Mouse (Mus musculus) intestine, embryonic 14.5 days (tissue): ENCODE data around the gene Trim27. TPM values are rescaled to one million over a fixed set of nuclear protein-coding genes. Genes with fewer than 3 reads are reported as not detected.

Experiments used
- ATAC-seq: fragments of 200-750 bp; cut with Nextera tagmentation; replicated peaks from 2 replicates; pipeline ENCODE4 v1.8.0; 2017; ENCODE audit warnings: low read depth, moderate number of reproducible peaks, moderate TSS enrichment, moderate library complexity; ENCODE audit not compliant: low FRiP score, low TSS enrichment
- DNase-seq: peaks from one replicate; pipeline ENCODE4 v3.0.0-alpha.2; 2018; ENCODE audit warnings: low spot score
- H3K27ac ChIP-seq: fragments of 300-500 bp; sonication (generic); 2 replicates; pipeline ENCODE4 v1.5.1; 2014; ENCODE audit warnings: low read depth, mild to moderate bottlenecking, control low read depth
- H3K27me3 ChIP-seq: fragments of 300-500 bp; sonication (generic); replicated peaks from 2 replicates; pipeline ENCODE4 v1.6.1; 2014; ENCODE audit warnings: low read length, control low read depth; ENCODE audit not compliant: control insufficient read depth, insufficient read depth
- H3K36me3 ChIP-seq: fragments of 300-500 bp; sonication (generic); 2 replicates; pipeline ENCODE4 v1.6.1; 2014; ENCODE audit warnings: low read length, control low read depth; ENCODE audit not compliant: control insufficient read depth, insufficient read depth
- H3K4me1 ChIP-seq: fragments of 300-500 bp; sonication (generic); replicated peaks from 2 replicates; pipeline ENCODE4 v1.6.1; 2014; ENCODE audit warnings: low read length, control low read depth, mixed read lengths; ENCODE audit not compliant: control insufficient read depth, insufficient read depth
- H3K4me2 ChIP-seq: fragments of 300-500 bp; sonication (generic); 2 replicates; pipeline ENCODE4 v1.6.1; 2014; ENCODE audit warnings: low read length
- H3K4me3 ChIP-seq: fragments of 300-500 bp; sonication (generic); 2 replicates; pipeline ENCODE4 v1.5.1; 2014; ENCODE audit warnings: low read depth, low read length, control low read depth, mixed read lengths
- H3K9ac ChIP-seq: fragments of 300-500 bp; sonication (generic); 2 replicates; pipeline ENCODE4 v1.6.1; 2014; ENCODE audit warnings: mild to moderate bottlenecking, low read length
- H3K9me3 ChIP-seq: fragments of 300-500 bp; sonication (generic); 2 replicates; pipeline ENCODE4 v1.6.1; 2016; ENCODE audit warnings: low read length, control low read depth; ENCODE audit not compliant: control insufficient read depth
- WGBS: fragments of 180-500 bp; shearing (Covaris S2); extraction: QIAGEN DNeasy Blood & Tissue Kit; methylation state at CpG from one replicate; pipeline ENCODE4 v1.1.7; 2014; 5-methylcytosine and 5-hydroxymethylcytosine counted together
- polyA plus RNA-seq: library from polyadenylated mRNA; unstranded; fragments of >200 nt; fragmentation: Nextera tagmentation; extraction: Ambion mirVana; gene quantifications from 2 replicates; pipeline ENCODE4 v1.2.1, GENCODE M21; 2014

Trim27 gene
- 167 and 169 TPM in 2 replicates for polyA plus RNA-seq

DNA sequence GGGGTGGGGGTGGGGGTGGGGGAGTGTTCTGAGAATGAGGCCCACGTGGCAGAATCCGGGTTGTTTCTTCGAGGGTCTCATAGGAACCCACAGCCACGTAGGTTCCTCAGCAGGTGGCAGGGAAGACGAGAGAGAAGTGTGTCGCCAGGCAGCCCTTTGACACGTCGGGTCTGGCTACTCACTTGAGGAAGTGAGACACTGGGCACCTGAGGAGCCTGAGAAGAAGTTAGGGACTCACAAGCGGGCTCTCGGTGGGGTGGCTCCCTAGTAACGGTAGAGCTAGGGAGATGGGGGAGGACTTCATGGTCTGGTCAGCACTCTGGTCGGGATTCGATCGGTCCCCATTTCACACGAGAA, at the start of gene Trim27:
Gene Trim27, plus strand, starts transcription at position 79 of the 357 bp plus-strand sequence.
- peaks cover 14% of the 10 kb centered on the region for H3K4me1 ChIP-seq
- WGBS = under 1% methylated on average over 15 of the region's 15 CpGs
- no peak for DNase-seq
- peak within 1 kb of the TSS; percentile 96 for H3K27ac ChIP-seq
- H3K9ac ChIP-seq = peak within 1 kb of the TSS; percentile 95
- no peaks in the 10 kb centered on the region for H3K9me3 ChIP-seq
- H3K36me3 ChIP-seq = peaks cover 29% of the 10 kb centered on the region
- H3K4me2 ChIP-seq = peak within 1 kb of the TSS; percentile 86
- H3K27me3 ChIP-seq = no peaks in the 10 kb centered on the region
- peak within 1 kb of the TSS; percentile 100 for H3K4me3 ChIP-seq
- peak; percentile 50 for ATAC-seq

DNA sequence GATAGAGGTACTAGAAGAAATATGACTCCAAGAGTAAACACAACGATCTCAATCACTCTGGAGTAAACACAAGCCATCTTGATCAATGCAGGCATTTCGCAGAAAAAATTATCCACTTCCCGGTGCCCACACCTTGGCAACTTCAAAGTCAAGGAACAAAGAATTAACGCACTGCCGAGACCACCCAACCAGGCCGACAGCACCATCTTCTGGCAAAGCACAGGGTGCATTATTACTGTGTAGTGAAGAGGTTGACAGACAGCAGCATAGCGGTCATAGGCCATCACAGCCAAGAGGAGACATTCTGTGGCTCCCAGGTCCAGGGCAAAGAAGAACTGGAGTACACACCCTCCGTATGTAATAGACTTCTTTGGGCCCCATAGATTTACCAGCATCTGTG, 36.8 kb upstream of the Trim27 start:
- ATAC-seq = no peak
- no peaks in the 10 kb centered on the region for H3K36me3 ChIP-seq
- no peak for DNase-seq
- no peak overlapping the region for H3K9ac ChIP-seq
- no peaks in the 10 kb centered on the region for H3K4me1 ChIP-seq
- no peak overlapping the region for H3K4me3 ChIP-seq
- no peaks in the 10 kb centered on the region for H3K27me3 ChIP-seq
- no peak overlapping the region for H3K4me2 ChIP-seq
- H3K9me3 ChIP-seq = no peaks in the 10 kb centered on the region
- H3K27ac ChIP-seq = no peak overlapping the region
- WGBS = 35% methylated on average over 8 of the region's 8 CpGs

DNA sequence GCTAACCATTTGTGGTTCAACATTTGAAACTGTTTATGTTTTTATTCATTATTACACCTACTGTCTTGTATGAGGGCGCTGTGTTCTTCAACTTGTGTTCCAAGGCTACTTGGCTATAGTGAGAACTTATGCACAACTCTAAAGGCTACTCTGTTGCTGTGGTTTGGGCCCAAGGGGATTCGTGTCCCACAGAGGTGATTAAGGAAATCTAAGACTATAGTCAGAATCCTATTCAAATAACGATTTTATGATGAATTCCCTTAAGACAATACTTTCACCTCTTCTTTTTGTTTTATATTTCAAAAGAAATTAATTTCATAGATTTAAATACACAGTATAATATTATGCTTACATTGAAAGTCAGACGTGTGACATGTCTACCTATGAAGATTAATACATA, 33.5 kb upstream of the Trim27 start, which contains the start of gene Olfr1368:
Gene Olfr1368, minus strand, starts transcription at position 101 of the 400 bp plus-strand sequence.
- Histone ChIP-seq H3K9me3 (no peaks in the 10 kb centered on the region), H3K27me3 (no peaks in the 10 kb centered on the region), H3K27ac (no peak within 1 kb of the TSS), H3K9ac (no peak within 1 kb of the TSS), H3K36me3 (no peaks in the 10 kb centered on the region), H3K4me1 (no peaks in the 10 kb centered on the region), H3K4me3 (no peak within 1 kb of the TSS), H3K4me2 (no peak within 1 kb of the TSS)
- DNase-seq (no peak), ATAC-seq (no peak)
- 70% methylated on average over 4 of the region's 4 CpGs for WGBS

DNA sequence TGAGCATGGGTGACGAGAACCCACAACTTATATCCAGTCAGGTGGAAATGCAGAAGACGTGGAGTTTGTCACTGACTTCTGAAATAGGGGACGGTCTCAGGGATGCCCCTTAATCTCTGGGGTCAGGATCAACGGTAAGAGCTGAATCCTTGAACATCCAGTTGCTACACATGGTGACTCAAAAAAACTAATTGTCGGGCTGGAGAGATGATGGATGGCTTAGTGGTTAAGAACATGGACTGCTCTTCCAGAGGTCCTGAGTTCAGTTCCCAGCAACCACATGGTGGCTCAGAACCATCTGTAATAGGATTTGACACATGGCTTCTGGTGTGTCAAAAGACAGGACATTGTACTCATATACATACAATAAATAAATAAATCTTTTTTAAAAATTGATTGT, 23.4 kb upstream of the Trim27 start:
- 78% methylated on average over 5 of the region's 5 CpGs for WGBS
- ATAC-seq = no peak
- no peaks in the 10 kb centered on the region for H3K9me3 ChIP-seq

DNA sequence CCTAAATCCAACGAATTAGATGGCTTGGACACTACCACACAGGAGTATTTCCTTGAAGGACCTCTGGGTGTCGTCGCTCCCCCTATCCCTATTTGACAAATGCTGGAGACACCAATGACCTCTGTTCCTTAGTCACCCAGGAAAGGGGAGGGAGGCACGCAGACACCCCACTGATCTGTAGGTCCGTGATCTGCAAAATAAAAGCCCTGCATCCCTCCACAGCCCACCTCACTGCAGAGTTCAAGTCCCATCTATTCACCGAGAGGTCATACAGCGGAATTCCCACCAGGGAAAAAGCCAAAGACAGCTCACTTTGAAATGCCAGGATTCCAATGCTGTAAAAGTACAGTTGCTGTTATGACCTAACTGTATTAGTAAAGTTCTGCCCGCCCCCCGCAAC, 21.2 kb upstream of the Trim27 start:
- Histone ChIP-seq H3K27me3 (no peaks in the 10 kb centered on the region), H3K4me3 (peak overlapping the region; percentile 77; the same call in 1 of the 2 replicates), H3K4me2 (peak overlapping the region; percentile 96), H3K9ac (no peak overlapping the region), H3K9me3 (no peaks in the 10 kb centered on the region), H3K36me3 (no peaks in the 10 kb centered on the region), H3K4me1 (no peaks in the 10 kb centered on the region), H3K27ac (no peak overlapping the region)
- 14% methylated on average over 9 of the region's 9 CpGs for WGBS
- DNase-seq (no peak), ATAC-seq (no peak)

More for the DNA sequence above, 23.4 kb upstream of the Trim27 start:
- H3K27me3 ChIP-seq = no peaks in the 10 kb centered on the region
- H3K36me3 ChIP-seq = no peaks in the 10 kb centered on the region
- no peak overlapping the region for H3K4me2 ChIP-seq
- H3K27ac ChIP-seq = no peak overlapping the region
- DNase-seq = no peak
- H3K4me1 ChIP-seq = no peaks in the 10 kb centered on the region
- no peak overlapping the region for H3K9ac ChIP-seq
- no peak overlapping the region for H3K4me3 ChIP-seq

DNA sequence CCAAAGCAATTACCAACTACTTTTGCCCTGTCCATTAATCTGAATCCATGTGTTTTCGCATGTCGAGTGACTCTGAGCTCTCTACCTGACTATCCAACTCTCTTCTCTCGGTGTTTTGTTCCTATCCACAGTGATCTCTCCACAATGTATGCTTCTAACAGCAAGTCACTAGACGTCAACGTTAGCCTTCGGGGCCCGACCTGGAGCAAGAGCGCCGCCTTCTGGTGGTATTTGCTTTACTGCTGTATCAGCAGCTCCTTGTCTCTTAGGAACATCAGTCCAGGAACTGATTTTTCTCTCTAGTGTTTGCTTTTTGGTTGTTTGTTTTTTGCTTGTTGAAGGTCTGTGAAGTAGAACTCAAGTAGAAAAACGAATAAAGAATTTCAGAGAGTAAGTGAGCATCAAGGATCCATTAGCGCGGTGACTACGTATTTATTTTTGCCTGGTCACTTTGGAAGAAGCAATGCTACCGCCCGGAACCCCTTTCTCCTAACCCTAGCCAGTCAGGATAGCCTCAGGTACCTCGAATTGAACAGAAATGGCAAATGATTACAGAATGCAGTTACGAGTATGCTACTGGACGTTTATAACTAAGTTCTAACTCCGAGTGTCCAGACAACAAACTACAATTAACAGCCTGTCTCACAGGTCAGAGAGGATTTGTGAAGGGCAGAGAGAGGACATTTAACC, 20.3 kb upstream of the Trim27 start:
- ATAC-seq (no peak; the same call in 1 of the 2 replicates), DNase-seq (peak; percentile 96)
- Histone ChIP-seq H3K9ac (peak overlapping the region; percentile 49), H3K4me3 (peak overlapping the region; percentile 77), H3K4me2 (peak overlapping the region; percentile 96), H3K27me3 (no peaks in the 10 kb centered on the region), H3K4me1 (no peaks in the 10 kb centered on the region), H3K27ac (no peak overlapping the region), H3K36me3 (no peaks in the 10 kb centered on the region), H3K9me3 (no peaks in the 10 kb centered on the region)
- 0% methylated on average over 19 of the region's 19 CpGs for WGBS

DNA sequence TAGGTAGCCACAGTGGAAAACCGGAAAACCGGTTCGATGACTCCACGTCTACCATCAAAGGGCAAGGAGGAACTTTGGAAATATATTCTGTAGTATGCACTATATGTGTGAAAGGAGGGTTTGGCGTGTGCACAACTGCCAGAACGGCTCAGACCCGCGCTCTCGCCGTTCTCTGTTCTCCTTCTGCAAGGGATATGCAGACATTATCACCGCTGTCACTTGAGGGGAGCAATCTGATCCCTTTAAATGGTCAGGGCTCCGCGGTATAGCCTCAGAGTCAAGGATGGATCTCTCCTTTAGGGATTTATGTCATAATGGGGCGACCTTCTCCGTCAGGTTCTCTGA, 19.8 kb upstream of the Trim27 start:
- Histone ChIP-seq H3K9ac (peak overlapping the region; percentile 49), H3K4me3 (peak overlapping the region; percentile 77)
- under 1% methylated on average over 15 of the region's 15 CpGs for WGBS

DNA sequence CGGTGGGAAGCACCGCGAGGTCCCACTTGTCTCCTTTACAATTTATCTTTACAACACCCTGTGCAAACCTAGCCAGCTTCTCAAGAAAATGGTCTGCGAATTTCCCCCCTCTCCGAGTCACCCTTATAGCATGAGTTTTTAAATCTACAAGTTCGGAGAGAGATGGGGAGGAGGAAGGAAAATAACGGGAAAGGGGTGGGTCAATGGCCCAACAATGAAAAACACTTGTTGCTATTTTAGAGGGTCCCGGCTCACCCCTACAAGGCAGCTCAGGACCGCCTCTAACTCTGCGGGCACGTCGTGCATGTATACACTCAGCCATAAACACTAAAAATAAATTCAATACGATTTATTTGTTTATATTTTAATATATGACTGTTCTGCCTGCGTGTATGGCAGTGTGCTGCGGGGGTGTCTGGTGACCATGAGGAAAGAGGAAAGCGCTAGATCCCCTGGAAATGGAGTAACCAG, 19.2 kb upstream of the Trim27 start:
- ATAC-seq (0 out of 2 replicates have a peak, but pooled peaks have one; percentile 4), DNase-seq (peak; percentile 56)
- Histone ChIP-seq H3K9me3 (no peaks in the 10 kb centered on the region), H3K27me3 (no peaks in the 10 kb centered on the region), H3K4me3 (peak overlapping the region; percentile 77), H3K9ac (peak overlapping the region; percentile 49), H3K4me2 (peak overlapping the region; percentile 96), H3K36me3 (no peaks in the 10 kb centered on the region), H3K27ac (no peak overlapping the region), H3K4me1 (no peaks in the 10 kb centered on the region)
- under 1% methylated on average over 16 of the region's 16 CpGs for WGBS

More for the DNA sequence above, 19.8 kb upstream of the Trim27 start:
- Histone ChIP-seq H3K27ac (no peak overlapping the region), H3K4me1 (no peaks in the 10 kb centered on the region), H3K27me3 (no peaks in the 10 kb centered on the region), H3K36me3 (no peaks in the 10 kb centered on the region), H3K9me3 (no peaks in the 10 kb centered on the region), H3K4me2 (peak overlapping the region; percentile 96)
- ATAC-seq = no peak
- peak; percentile 66 for DNase-seq
